ENCODE assay signal across 27 mouse cellular contexts in genomic region chr7:13264396-13264795, GRCm38 (mm10). TPM values are rescaled to one million over a fixed set of nuclear protein-coding genes. Genes with fewer than 3 reads are reported as not detected.
A peak's percentile ranks its signal among the peaks of the same experiment; 100 is the strongest.
DNase-seq lines count a peak whose midpoint lies in the region; ATAC-seq and TF ChIP-seq lines count a peak whose summit lies in the region.
"Had no signal": no experiment of that assay in that cellular context is flagged by ENCODE, and none has a peak within 500 bp of the region (broad histone marks: within the 10 kb centered on the region; RNA-seq: fewer than 3 reads in every experiment).

No protein-coding gene starts in this region.

- no peak for TF ChIP-seq CTCF in brain, embryonic 14.5 days (IDR thresholded peaks at IDR 0.05; ENCODE audit: borderline replicate concordance, extremely low read depth, insufficient read depth, insufficient read length)
- no peak for TF ChIP-seq CTCF in left cerebral cortex, adult 2 months (IDR thresholded peaks at IDR 0.05)

- no peaks in the 10 kb centered on the region for H3K27me3 ChIP-seq in embryonic facial prominence, embryonic 14.5 days (replicated peaks; ENCODE audit: control insufficient read depth, insufficient read depth, low read length)
- H3K27me3 ChIP-seq in embryonic facial prominence, embryonic 10.5 days (replicated peaks; ENCODE audit: low read depth, poor library complexity, severe bottlenecking) = no peaks in the 10 kb centered on the region
- no peaks in the 10 kb centered on the region for H3K27me3 ChIP-seq in midbrain, embryonic 14.5 days (ENCODE audit: control insufficient read depth, insufficient read depth, low read length)
- 0 out of 2 replicates have a peak, but pooled peaks cover 5% of the 10 kb centered on the region for H3K27me3 ChIP-seq in midbrain, embryonic 10.5 days (ENCODE audit: low read depth, poor library complexity, severe bottlenecking)
- H3K27me3 ChIP-seq: embryonic facial prominence, embryonic 15.5 days; liver, embryonic 13.5 days; stomach, embryonic 15.5 days had no signal

- no peak for TF ChIP-seq POLR2A in brain, embryonic 14.5 days (IDR thresholded peaks at IDR 0.05; ENCODE audit: borderline replicate concordance, extremely low read depth, insufficient read depth, insufficient read length, poor library complexity, severe bottlenecking)

- H3K9me3 ChIP-seq in embryonic facial prominence, embryonic 14.5 days (ENCODE audit: control insufficient read depth, low read length) = no peaks in the 10 kb centered on the region
- H3K9me3 ChIP-seq in embryonic facial prominence, embryonic 10.5 days = no peaks in the 10 kb centered on the region
- no peaks in the 10 kb centered on the region for H3K9me3 ChIP-seq in midbrain, embryonic 14.5 days (ENCODE audit: control insufficient read depth, low read length)
- no peaks in the 10 kb centered on the region for H3K9me3 ChIP-seq in midbrain, embryonic 10.5 days (replicated peaks)
- H3K9me3 ChIP-seq: embryonic facial prominence, embryonic 15.5 days; heart, embryonic 13.5 days; limb, embryonic 12.5 days; liver, embryonic 13.5 days; stomach, embryonic 15.5 days had no signal

- ATAC-seq in embryonic facial prominence, embryonic 14.5 days (ENCODE audit: low read depth) = 0 out of 2 replicates have a peak, but pooled peaks have one; percentile 12
- no peak for ATAC-seq in midbrain, embryonic 14.5 days (ENCODE audit: low FRiP score, low TSS enrichment)
- no peak for ATAC-seq in megakaryocyte-erythroid progenitor cell, adult 5-6 weeks (replicated peaks; ENCODE audit: low FRiP score, low TSS enrichment, poor library complexity, severe bottlenecking)
- ATAC-seq: CD4-positive, CD25-positive, alpha-beta regulatory T cell, adult 4 months had no signal

- DNase-seq in embryonic facial prominence, embryonic 14.5 days (ENCODE audit: low spot score) = peak; percentile 4
- DNase-seq in embryonic facial prominence, embryonic 10.5 days (ENCODE audit: low spot score) = no peak
- peak; percentile 6 for DNase-seq in midbrain, embryonic 14.5 days
- DNase-seq in midbrain, embryonic 10.5 days (ENCODE audit: low spot score) = no peak
- DNase-seq in brain, embryonic 14.5 days (ENCODE audit: low read depth) = peak; percentile 44
- DNase-seq in retina, embryonic 14.5 days (ENCODE audit: low spot score) = peak; percentile 5
- DNase-seq in left cerebral cortex, adult 2 months (ENCODE audit: extremely low spot score in 1 of 2, low spot score in 2 of 2) = no peak
- DNase-seq: cerebellum, adult 9-11 months; kidney, adult 18-20 months; liver, embryonic 13.5 days; lung, embryonic 14.5 days; lung, postnatal 36 days; thymus, adult 18-20 months; thymus, postnatal 4 days had no signal

- intact Hi-C loops in left cerebral cortex, adult 2 months (cut with DNase I) = loop anchor here (5.0 kb wide), 1 partner anchor 192 kb away; no protein-coding TSS in a partner anchor

- H3K4me1 ChIP-seq in embryonic facial prominence, embryonic 14.5 days (ENCODE audit: control insufficient read depth, insufficient read depth, low read length) = no peaks in the 10 kb centered on the region
- no peaks in the 10 kb centered on the region for H3K4me1 ChIP-seq in embryonic facial prominence, embryonic 10.5 days
- H3K4me1 ChIP-seq in midbrain, embryonic 14.5 days (ENCODE audit: control insufficient read depth, insufficient read depth, low read length) = no peaks in the 10 kb centered on the region
- no peaks in the 10 kb centered on the region for H3K4me1 ChIP-seq in midbrain, embryonic 10.5 days
- H3K4me1 ChIP-seq: embryonic facial prominence, embryonic 15.5 days; heart, embryonic 13.5 days; limb, embryonic 12.5 days; liver, embryonic 13.5 days; stomach, embryonic 15.5 days had no signal

- H3K36me3 ChIP-seq in embryonic facial prominence, embryonic 14.5 days (ENCODE audit: control insufficient read depth, insufficient read depth, low read length) = no peaks in the 10 kb centered on the region
- H3K36me3 ChIP-seq in embryonic facial prominence, embryonic 10.5 days (replicated peaks) = no peaks in the 10 kb centered on the region
- peaks cover 3% of the 10 kb centered on the region; the same call in 1 of the 2 replicates for H3K36me3 ChIP-seq in midbrain, embryonic 14.5 days (ENCODE audit: control insufficient read depth, insufficient read depth, low read length)
- peaks cover 9% of the 10 kb centered on the region for H3K36me3 ChIP-seq in midbrain, embryonic 10.5 days
- H3K36me3 ChIP-seq: embryonic facial prominence, embryonic 15.5 days; liver, embryonic 13.5 days; stomach, embryonic 15.5 days had no signal

- H3K27ac ChIP-seq in embryonic facial prominence, embryonic 14.5 days (replicated peaks; ENCODE audit: low read depth, low read length) = no peak overlapping the region
- H3K27ac ChIP-seq in embryonic facial prominence, embryonic 10.5 days (replicated peaks) = no peak overlapping the region
- no peak overlapping the region for H3K27ac ChIP-seq in midbrain, embryonic 14.5 days (replicated peaks; ENCODE audit: low read depth, low read length)
- H3K27ac ChIP-seq in midbrain, embryonic 10.5 days (replicated peaks) = no peak overlapping the region
- no peak overlapping the region for H3K27ac ChIP-seq in left cerebral cortex, adult 2 months
- H3K27ac ChIP-seq: embryonic facial prominence, embryonic 15.5 days; heart, embryonic 13.5 days; kidney, postnatal 0 days; limb, embryonic 12.5 days; liver, embryonic 13.5 days; stomach, embryonic 15.5 days had no signal

- H3K4me2 ChIP-seq in embryonic facial prominence, embryonic 14.5 days (ENCODE audit: low read depth, low read length) = no peak overlapping the region
- no peak overlapping the region for H3K4me2 ChIP-seq in midbrain, embryonic 14.5 days (ENCODE audit: low read length)
- H3K4me2 ChIP-seq: embryonic facial prominence, embryonic 15.5 days; heart, embryonic 13.5 days; limb, embryonic 12.5 days; liver, embryonic 13.5 days; lung, embryonic 14.5 days; stomach, embryonic 15.5 days had no signal

- no peak overlapping the region for H3K4me3 ChIP-seq in embryonic facial prominence, embryonic 14.5 days (ENCODE audit: low read depth, low read length)
- no peak overlapping the region for H3K4me3 ChIP-seq in embryonic facial prominence, embryonic 10.5 days
- H3K4me3 ChIP-seq in midbrain, embryonic 14.5 days (replicated peaks; ENCODE audit: low read depth, low read length) = no peak overlapping the region
- H3K4me3 ChIP-seq in midbrain, embryonic 10.5 days = no peak overlapping the region
- H3K4me3 ChIP-seq in left cerebral cortex, adult 2 months = no peak overlapping the region
- H3K4me3 ChIP-seq: embryonic facial prominence, embryonic 15.5 days; heart, embryonic 13.5 days; limb, embryonic 12.5 days; liver, embryonic 13.5 days; myocyte; stomach, embryonic 15.5 days had no signal

- WGBS in embryonic facial prominence, embryonic 14.5 days = 81% methylated on average over 2 of the region's 2 CpGs
- WGBS in embryonic facial prominence, embryonic 10.5 days = 79% methylated on average over 2 of the region's 2 CpGs
- whole genome bisulfite sequencing in midbrain, embryonic 14.5 days = 66% methylated on average over 2 of the region's 2 CpGs
- WGBS in midbrain, embryonic 10.5 days = 73% methylated on average over 2 of the region's 2 CpGs

- H3K9ac ChIP-seq in embryonic facial prominence, embryonic 14.5 days (ENCODE audit: low read depth, low read length) = no peak overlapping the region
- no peak overlapping the region for H3K9ac ChIP-seq in midbrain, embryonic 14.5 days (replicated peaks; ENCODE audit: low read length)
- H3K9ac ChIP-seq: embryonic facial prominence, embryonic 15.5 days; heart, embryonic 13.5 days; limb, embryonic 12.5 days; liver, embryonic 13.5 days; lung, embryonic 14.5 days; stomach, embryonic 15.5 days had no signal

RNA-seq across cellular contexts. Expression of gene Lig1, which starts 12.7 kb away (rescaled TPM):
- polyA plus RNA-seq in embryonic facial prominence, embryonic 14.5 days (2014; fragmentation: Nextera tagmentation; extraction: Ambion mirVana) = 80.5 and 86.9 TPM in 2 replicates
- polyA plus RNA-seq in embryonic facial prominence, embryonic 10.5 days (2016; fragmentation: Nextera tagmentation; extraction: Ambion mirVana) = 160 and 162 TPM in 2 replicates
- polyA plus RNA-seq in midbrain, embryonic 14.5 days (2014; fragmentation: Nextera tagmentation; extraction: Ambion mirVana) = 32.3 and 37.4 TPM in 2 replicates
- 150 and 165 TPM in 2 replicates for polyA plus RNA-seq in midbrain, embryonic 10.5 days (2016; fragmentation: Nextera tagmentation; extraction: Ambion mirVana)
- 41.8 and 45.8 TPM in 2 replicates for polyA plus RNA-seq in brain, embryonic 14.5 days (2012; rRNA removed)
- total RNA-seq in left cerebral cortex, adult 2 months (2021) = 1 to 10 TPM; 7.7 to 9.9 TPM
- 164 and 210 TPM in 2 replicates for total RNA-seq in megakaryocyte-erythroid progenitor cell, adult 5-6 weeks (2014; fragmentation: Nextera tagmentation)
- 125 and 135 TPM in 2 replicates for total RNA-seq in megakaryocyte-erythroid progenitor cell, adult 5-6 weeks (2017)

RNA-seq across cellular contexts. Expression of gene Zswim9, which starts 14.1 kb away (rescaled TPM):
- polyA plus RNA-seq in embryonic facial prominence, embryonic 14.5 days (2014; fragmentation: Nextera tagmentation; extraction: Ambion mirVana) = 3.8 and 4.2 TPM in 2 replicates
- 9.4 and 12.6 TPM in 2 replicates for polyA plus RNA-seq in embryonic facial prominence, embryonic 10.5 days (2016; fragmentation: Nextera tagmentation; extraction: Ambion mirVana)
- polyA plus RNA-seq in midbrain, embryonic 14.5 days (2014; fragmentation: Nextera tagmentation; extraction: Ambion mirVana) = 5.4 and 7.0 TPM in 2 replicates
- polyA plus RNA-seq in midbrain, embryonic 10.5 days (2016; fragmentation: Nextera tagmentation; extraction: Ambion mirVana) = 11.5 and 14.7 TPM in 2 replicates
- polyA plus RNA-seq in brain, embryonic 14.5 days (2012; rRNA removed) = 8.5 and 14.9 TPM in 2 replicates
- total RNA-seq in left cerebral cortex, adult 2 months (2021) = 10 to 100 TPM; 15.7 to 16.5 TPM
- 5.9 and 6.3 TPM in 2 replicates for total RNA-seq in megakaryocyte-erythroid progenitor cell, adult 5-6 weeks (2014; fragmentation: Nextera tagmentation)
- 1.7 and 5.9 TPM in 2 replicates for total RNA-seq in megakaryocyte-erythroid progenitor cell, adult 5-6 weeks (2017)

RNA-seq across cellular contexts. Expression of gene Vmn1r89, which starts 51.6 kb away (rescaled TPM):
- not detected in 2 replicates for polyA plus RNA-seq in embryonic facial prominence, embryonic 14.5 days (2014; fragmentation: Nextera tagmentation; extraction: Ambion mirVana)
- polyA plus RNA-seq in embryonic facial prominence, embryonic 10.5 days (2016; fragmentation: Nextera tagmentation; extraction: Ambion mirVana) = not detected in 2 replicates
- polyA plus RNA-seq in midbrain, embryonic 14.5 days (2014; fragmentation: Nextera tagmentation; extraction: Ambion mirVana) = not detected in 2 replicates
- polyA plus RNA-seq in midbrain, embryonic 10.5 days (2016; fragmentation: Nextera tagmentation; extraction: Ambion mirVana) = not detected in 2 replicates
- polyA plus RNA-seq in brain, embryonic 14.5 days (2012; rRNA removed) = not detected in 2 replicates
- not detected for total RNA-seq in left cerebral cortex, adult 2 months (2021)
- total RNA-seq in megakaryocyte-erythroid progenitor cell, adult 5-6 weeks (2014; fragmentation: Nextera tagmentation) = not detected in 2 replicates
- not detected in 2 replicates for total RNA-seq in megakaryocyte-erythroid progenitor cell, adult 5-6 weeks (2017)
- total RNA-seq: ES-E14; gastrocnemius, adult 18-20 months; heart, postnatal 25 days; layer of hippocampus, postnatal 14 days; left cerebral cortex, postnatal 10 days had no signal
- polyA plus RNA-seq: CD4-positive, CD25-positive, alpha-beta regulatory T cell, adult 4 months; embryonic facial prominence, embryonic 15.5 days; heart, embryonic 13.5 days; kidney, postnatal 0 days; limb, embryonic 12.5 days; liver, embryonic 13.5 days; lung, embryonic 14.5 days; myocyte; stomach, embryonic 15.5 days had no signal

Comparison
In these comparisons a context has a peak if more than half of its experiments do, and no peak if none do; other contexts are left out.
1. DNase-seq: peak in embryonic facial prominence, embryonic 14.5 days (single experiment), midbrain, embryonic 14.5 days (single experiment), brain, embryonic 14.5 days (single experiment) and retina, embryonic 14.5 days (single experiment); none in embryonic facial prominence, embryonic 10.5 days (single experiment), midbrain, embryonic 10.5 days (single experiment) and left cerebral cortex, adult 2 months (0 of 2).